Mouse (Mus musculus) stomach, embryonic 16.5 days (tissue): ENCODE measurements around the gene Rras. TPM values are rescaled to one million over a fixed set of nuclear protein-coding genes. Genes with fewer than 3 reads are reported as not detected.

ENCODE experiments used
- ATAC-seq: fragments of 200-750 bp; cut with Nextera tagmentation; 2 replicates; pipeline ENCODE4 v1.8.0; 2017; ENCODE audit warnings: moderate number of reproducible peaks, moderate TSS enrichment; ENCODE audit not compliant: insufficient read depth, low FRiP score
- H3K27ac ChIP-seq: fragments of 300-500 bp; sonication (generic); 2 replicates; pipeline ENCODE4 v1.5.1; 2014; ENCODE audit warnings: low read length
- H3K27me3 ChIP-seq: fragments of 300-500 bp; sonication (generic); 2 replicates; pipeline ENCODE4 v1.6.1; 2014; ENCODE audit warnings: low read length, control low read depth, mixed read lengths; ENCODE audit not compliant: control insufficient read depth, insufficient read depth
- H3K36me3 ChIP-seq: fragments of 300-500 bp; sonication (generic); 2 replicates; pipeline ENCODE4 v1.6.1; 2014; ENCODE audit warnings: low read length; ENCODE audit not compliant: control insufficient read depth, insufficient read depth
- H3K4me1 ChIP-seq: fragments of 300-500 bp; sonication (generic); 2 replicates; pipeline ENCODE4 v1.6.1; 2014; ENCODE audit warnings: low read length, control low read depth, mixed read lengths; ENCODE audit not compliant: control insufficient read depth, insufficient read depth
- H3K4me2 ChIP-seq: fragments of 300-500 bp; sonication (generic); 2 replicates; pipeline ENCODE4 v1.6.1; 2014; ENCODE audit warnings: low read depth, low read length, mixed read lengths
- H3K4me3 ChIP-seq: fragments of 300-500 bp; sonication (generic); replicated peaks from 2 replicates; pipeline ENCODE4 v1.5.1; 2014; ENCODE audit warnings: mild to moderate bottlenecking, low read length
- H3K9ac ChIP-seq: fragments of 300-500 bp; sonication (generic); 2 replicates; pipeline ENCODE4 v1.6.1; 2014; ENCODE audit warnings: low read length
- H3K9me3 ChIP-seq: fragments of 300-500 bp; sonication (generic); replicated peaks from 2 replicates; pipeline ENCODE4 v1.6.1; 2016; ENCODE audit warnings: low read length, control low read depth; ENCODE audit not compliant: control insufficient read depth
- WGBS: fragments of 180-500 bp; shearing (Covaris S2); extraction: QIAGEN DNeasy Blood & Tissue Kit; methylation state at CpG from one replicate; pipeline ENCODE4 v1.1.7; 2014; 5-methylcytosine and 5-hydroxymethylcytosine counted together
- polyA plus RNA-seq: library from polyadenylated mRNA; unstranded; fragments of >200 nt; fragmentation: Nextera tagmentation; extraction: Ambion mirVana; gene quantifications from 2 replicates; pipeline ENCODE4 v1.2.1, GENCODE M21; 2015

Rras gene
- polyA plus RNA-seq = 63.6 and 68.0 TPM in 2 replicates

DNA sequence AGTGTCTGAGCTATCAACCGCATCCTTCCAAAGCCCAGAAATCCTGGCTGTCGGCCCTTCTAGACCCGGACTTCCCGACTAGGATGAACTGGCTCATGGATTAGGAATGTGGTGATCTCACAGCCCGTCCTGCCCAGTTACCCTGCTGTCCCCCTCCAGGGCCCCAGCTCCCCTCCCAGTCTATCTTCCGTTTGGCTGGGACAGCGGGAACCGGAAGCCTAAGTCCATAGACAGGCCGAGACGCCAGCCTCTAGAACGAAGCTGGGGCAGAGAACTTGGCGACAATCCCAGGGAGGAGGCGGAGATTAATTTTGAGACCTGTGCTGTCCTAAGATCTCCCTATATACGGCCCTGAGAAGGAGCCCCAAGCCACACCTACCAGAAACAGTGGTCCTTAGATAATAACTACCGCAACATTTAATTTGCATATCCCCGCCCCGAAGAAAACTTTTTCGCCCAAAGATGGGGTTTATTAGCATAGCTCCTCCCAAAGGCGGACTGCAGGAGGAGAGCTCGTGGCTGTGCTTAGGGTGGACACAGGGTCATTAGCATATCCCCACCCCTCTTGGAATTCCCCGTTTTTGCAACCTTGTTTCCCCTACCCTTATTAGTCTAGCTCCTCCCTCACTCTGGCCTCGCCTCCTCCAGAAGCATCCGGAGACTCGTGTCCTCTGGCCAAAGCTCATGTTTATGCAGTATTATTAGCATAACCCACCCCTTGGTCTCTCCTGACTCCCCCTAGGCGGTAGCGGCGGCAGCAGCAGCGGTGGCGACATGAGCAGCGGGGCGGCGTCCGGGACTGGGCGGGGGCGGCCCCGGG, at the start of gene Rras:
Gene Rras, plus strand, starts transcription at position 720 of the 820 bp plus-strand sequence.
- peak; percentile 91 for ATAC-seq
- under 1% methylated on average over 36 of the region's 36 CpGs for WGBS

DNA sequence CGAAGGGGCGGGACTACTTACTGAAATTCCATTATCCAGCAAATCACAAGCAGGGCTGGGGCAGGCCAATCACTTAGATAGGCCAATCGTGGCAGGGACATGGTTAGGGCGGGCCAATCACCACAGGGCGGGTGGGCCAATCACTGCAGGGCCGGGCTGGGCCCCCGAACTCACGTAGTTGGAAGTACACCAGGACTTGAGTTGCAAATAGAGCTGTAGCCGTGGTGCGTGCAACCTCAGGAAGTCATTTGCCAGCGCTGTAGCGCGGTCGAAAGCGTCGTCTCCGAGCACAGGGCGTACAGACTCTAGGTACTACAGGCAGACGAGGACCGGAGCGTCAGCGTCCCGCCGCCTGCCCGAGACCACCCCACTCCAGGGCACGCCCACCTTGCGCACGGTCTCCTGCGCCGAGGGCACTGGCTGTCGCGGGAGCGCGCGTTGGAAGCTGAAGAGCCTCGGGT, 47.5 kb upstream of the Rras start:
- Histone ChIP-seq H3K27me3 (no peaks in the 10 kb centered on the region), H3K36me3 (no peaks in the 10 kb centered on the region), H3K27ac (peak overlapping the region; percentile 77), H3K4me1 (peaks cover 18% of the 10 kb centered on the region), H3K9ac (peak overlapping the region; percentile 73), H3K4me2 (peak overlapping the region; percentile 84), H3K4me3 (peak overlapping the region; percentile 47), H3K9me3 (no peaks in the 10 kb centered on the region)
- ATAC-seq = peak; percentile 95
- under 1% methylated on average over 36 of the region's 36 CpGs for WGBS

More for the DNA sequence above, at the start of gene Rras:
- Histone ChIP-seq H3K9me3 (no peaks in the 10 kb centered on the region), H3K4me2 (peak within 1 kb of the TSS; percentile 82), H3K4me1 (peaks cover 10% of the 10 kb centered on the region), H3K36me3 (peaks cover under 1% of the 10 kb centered on the region; the same call in 1 of the 2 replicates), H3K27ac (peak within 1 kb of the TSS; percentile 100), H3K27me3 (no peaks in the 10 kb centered on the region), H3K9ac (peak within 1 kb of the TSS; percentile 86), H3K4me3 (peak within 1 kb of the TSS; percentile 99)

DNA sequence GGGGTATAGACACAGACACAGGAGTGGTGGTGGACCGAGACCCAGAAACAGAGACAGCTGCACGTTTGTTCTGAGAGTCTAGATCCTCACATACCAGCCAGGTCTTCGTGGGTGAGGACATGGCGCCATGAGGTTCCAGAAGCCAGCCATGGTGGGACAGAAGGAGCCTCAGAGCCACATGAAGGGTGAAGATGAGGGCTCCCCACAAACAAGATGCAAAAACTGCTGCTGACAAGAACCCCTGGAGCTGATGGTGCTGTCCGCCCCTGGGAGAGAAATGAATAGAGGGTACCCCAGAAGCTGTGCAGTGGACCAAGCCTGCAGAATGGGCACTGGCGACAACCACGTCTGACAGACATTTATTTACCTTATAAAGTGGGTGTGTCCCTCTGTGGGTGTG, 46.6 kb upstream of the Rras start:
- no peak overlapping the region for H3K27ac ChIP-seq
- peak overlapping the region; percentile 47 for H3K4me3 ChIP-seq
- ATAC-seq = no peak
- no peaks in the 10 kb centered on the region for H3K9me3 ChIP-seq
- WGBS = 55% methylated on average over 7 of the region's 7 CpGs
- H3K4me2 ChIP-seq = peak overlapping the region; percentile 84
- peaks cover 18% of the 10 kb centered on the region for H3K4me1 ChIP-seq
- no peaks in the 10 kb centered on the region for H3K27me3 ChIP-seq
- H3K36me3 ChIP-seq = no peaks in the 10 kb centered on the region
- H3K9ac ChIP-seq = peak overlapping the region; percentile 73; the same call in 1 of the 2 replicates

DNA sequence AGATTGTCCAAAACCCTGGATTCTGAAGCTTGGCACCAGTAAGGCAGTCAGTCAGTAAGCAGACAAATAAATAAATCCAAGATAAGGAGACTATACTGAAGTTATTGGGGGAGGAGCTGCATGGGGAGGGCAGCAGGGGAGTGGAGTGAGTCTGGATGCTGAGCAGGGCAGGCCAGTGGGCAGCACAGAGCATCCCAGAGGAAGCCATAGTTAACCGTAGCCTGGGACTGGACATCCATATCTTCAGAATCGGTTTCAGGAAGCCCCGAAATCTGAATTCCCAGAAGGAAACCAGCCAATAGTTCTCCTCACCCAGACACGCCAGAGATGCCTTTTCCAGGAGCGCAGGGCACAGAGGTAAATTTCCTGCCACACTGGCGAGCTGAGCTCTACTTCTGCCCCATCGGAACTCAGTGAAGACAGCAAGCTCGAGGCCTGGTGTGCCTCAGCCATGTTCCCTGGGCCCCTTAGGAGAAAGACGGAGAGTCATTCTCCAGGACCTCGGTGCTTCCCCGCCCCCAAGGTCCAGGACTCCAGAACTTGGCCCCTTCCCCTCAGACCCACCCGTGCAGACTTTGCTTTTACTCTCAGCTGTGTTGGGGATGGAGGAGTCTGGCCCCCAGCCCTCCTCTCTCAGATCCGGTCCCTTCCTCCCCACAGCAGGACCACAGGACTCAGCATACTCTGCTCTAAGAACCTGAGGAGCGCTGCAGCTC, 44.2 kb upstream of the Rras start:
- Histone ChIP-seq H3K9ac (peak overlapping the region; percentile 73), H3K4me3 (peak overlapping the region; percentile 60), H3K9me3 (no peaks in the 10 kb centered on the region), H3K4me1 (peaks cover 18% of the 10 kb centered on the region), H3K4me2 (peak overlapping the region; percentile 78), H3K27ac (peak overlapping the region; percentile 88; the same call in 1 of the 2 replicates), H3K27me3 (no peaks in the 10 kb centered on the region), H3K36me3 (peaks cover 16% of the 10 kb centered on the region)
- WGBS = 39% methylated on average over 14 of the region's 14 CpGs
- ATAC-seq = no peak

DNA sequence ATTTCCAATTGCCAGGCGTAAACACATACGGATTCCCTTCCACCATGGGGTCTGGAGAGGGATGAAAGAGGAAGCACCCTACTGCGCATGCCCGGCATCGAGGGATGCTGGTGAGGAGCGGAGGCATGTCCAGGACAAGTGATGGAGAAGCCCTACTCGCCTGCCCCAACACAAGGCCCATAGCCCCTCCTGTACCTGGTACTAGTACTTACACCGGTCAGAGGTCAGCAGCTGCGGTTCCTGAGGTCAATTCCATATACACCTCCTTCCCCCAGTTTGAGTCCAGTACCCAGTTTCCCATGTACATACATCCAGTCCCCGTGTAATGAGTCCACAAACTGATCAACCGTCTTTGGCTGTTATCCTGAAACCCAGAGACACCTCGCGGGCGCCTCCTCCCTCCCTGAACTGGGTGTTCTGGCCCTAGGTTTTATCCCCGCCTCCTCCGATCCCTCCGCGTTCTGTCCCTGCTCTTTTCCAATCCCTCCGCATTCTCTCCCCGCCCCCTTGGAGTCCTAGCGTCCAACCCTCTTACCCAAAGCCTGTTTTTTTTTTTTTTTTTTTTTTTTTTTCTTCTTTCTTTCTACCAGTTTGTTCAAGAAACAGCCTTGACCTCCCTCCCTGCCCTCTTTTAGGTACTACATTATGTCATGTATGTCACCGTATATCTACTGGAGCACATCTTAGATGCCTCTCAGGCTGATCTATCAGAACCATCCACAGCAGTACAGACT, 43.2 kb upstream of the Rras start, which contains the start of gene Cpt1c:
Gene Cpt1c, minus strand, starts transcription at position 469 of the 734 bp plus-strand sequence.
- H3K4me2 ChIP-seq = peak within 1 kb of the TSS; percentile 78
- peak; percentile 30; the same call in 1 of the 2 replicates for ATAC-seq
- no peaks in the 10 kb centered on the region for H3K9me3 ChIP-seq
- peak within 1 kb of the TSS; percentile 60 for H3K4me3 ChIP-seq
- peaks cover 25% of the 10 kb centered on the region for H3K36me3 ChIP-seq
- no peaks in the 10 kb centered on the region for H3K27me3 ChIP-seq
- peak within 1 kb of the TSS; percentile 73 for H3K9ac ChIP-seq
- peaks cover 18% of the 10 kb centered on the region for H3K4me1 ChIP-seq
- WGBS = 2% methylated on average over 22 of the region's 22 CpGs
- H3K27ac ChIP-seq = peak within 1 kb of the TSS; percentile 88

DNA sequence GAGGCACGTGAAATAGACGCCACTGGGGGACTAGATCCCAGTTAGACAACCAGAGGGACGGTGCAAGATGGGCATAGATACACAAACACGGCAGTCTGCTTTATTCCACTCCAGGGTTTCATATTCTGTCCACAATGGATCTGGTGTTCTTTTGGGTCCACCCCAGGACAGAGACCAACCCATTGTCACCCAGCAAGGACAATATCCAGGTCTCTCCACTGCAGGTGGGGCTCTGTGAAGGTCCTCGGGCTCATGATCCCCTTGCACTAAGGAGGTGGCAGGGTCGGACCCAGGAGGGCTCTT, 42.7 kb upstream of the Rras start:
- Histone ChIP-seq H3K4me2 (peak overlapping the region; percentile 78), H3K36me3 (peaks cover 25% of the 10 kb centered on the region), H3K9me3 (no peaks in the 10 kb centered on the region), H3K27me3 (no peaks in the 10 kb centered on the region), H3K4me3 (no peak overlapping the region), H3K4me1 (peaks cover 18% of the 10 kb centered on the region), H3K9ac (peak overlapping the region; percentile 34), H3K27ac (peak overlapping the region; percentile 88)
- 24% methylated on average over 6 of the region's 6 CpGs for WGBS
- no peak for ATAC-seq

DNA sequence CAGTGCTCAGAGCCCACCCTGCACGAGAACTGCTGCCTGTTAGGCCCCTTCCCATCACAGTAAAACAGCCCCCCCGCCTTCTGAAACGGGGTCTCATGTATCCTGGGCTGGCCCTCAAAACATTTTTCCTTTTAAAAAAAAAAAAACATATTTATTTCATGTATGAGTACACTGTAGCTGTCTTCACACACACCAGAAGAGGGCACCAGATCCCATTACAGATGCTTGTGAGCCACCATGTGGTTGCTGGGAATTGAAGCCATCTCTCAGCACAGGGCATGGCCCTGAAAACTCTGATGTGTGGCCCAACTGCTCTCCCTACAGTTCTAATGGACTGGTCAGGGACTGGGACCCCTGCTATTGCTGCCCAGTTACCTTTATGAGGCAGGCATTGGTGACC, 39.5 kb upstream of the Rras start:
- no peak overlapping the region for H3K9ac ChIP-seq
- no peak overlapping the region for H3K4me2 ChIP-seq
- H3K27me3 ChIP-seq = no peaks in the 10 kb centered on the region
- ATAC-seq = no peak
- H3K9me3 ChIP-seq = no peaks in the 10 kb centered on the region
- H3K27ac ChIP-seq = no peak overlapping the region
- WGBS = 91% methylated on average over 3 of the region's 3 CpGs
- H3K4me3 ChIP-seq = no peak overlapping the region
- peaks cover 8% of the 10 kb centered on the region; the same call in 1 of the 2 replicates for H3K4me1 ChIP-seq
- H3K36me3 ChIP-seq = peaks cover 42% of the 10 kb centered on the region

DNA sequence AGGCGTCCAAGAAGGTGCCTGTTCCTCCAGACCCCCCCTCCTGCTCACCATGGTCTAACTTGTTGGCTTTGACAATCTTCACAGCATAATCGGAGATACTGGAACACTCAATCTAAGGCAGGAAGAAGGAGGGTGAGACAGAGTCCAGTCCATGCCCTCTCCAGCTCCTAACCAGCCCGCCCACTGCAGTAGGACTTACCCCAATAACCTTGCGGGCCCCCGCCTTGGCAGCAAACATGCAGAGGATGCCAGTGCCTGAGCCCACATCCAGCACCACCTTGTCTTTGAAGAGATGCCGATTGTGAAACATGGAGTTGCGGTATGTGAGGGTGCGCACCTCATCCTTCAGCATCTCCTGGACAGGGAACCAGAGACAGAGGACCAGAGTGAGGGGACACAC, 36.2 kb upstream of the Rras start:
- Histone ChIP-seq H3K4me3 (no peak overlapping the region), H3K9ac (no peak overlapping the region), H3K4me2 (no peak overlapping the region), H3K36me3 (peaks cover 39% of the 10 kb centered on the region), H3K4me1 (peaks cover 16% of the 10 kb centered on the region), H3K9me3 (no peaks in the 10 kb centered on the region), H3K27ac (no peak overlapping the region), H3K27me3 (no peaks in the 10 kb centered on the region)
- 93% methylated on average over 8 of the region's 8 CpGs for whole genome bisulfite sequencing
- no peak for ATAC-seq
